Mouse (Mus musculus) lung, postnatal 10 days (tissue): Measurements from ENCODE around the gene Cdc42ep1.

Source experiments
- DNase-seq: peaks from one replicate; pipeline ENCODE4 v3.0.0; 2021

Gene Cdc42ep1

GRCm38 (mm10) chr15:78830742-78831719 is 11.4 kb upstream of the Cdc42ep1 start:
- no peak for DNase-seq

- DNase-seq = peak; percentile 87
These were observed 10.4 kb upstream of the Cdc42ep1 start for GRCm38 (mm10) chr15:78831720-78832657.

- DNase-seq = peak; percentile 95
These were observed 9.7 kb upstream of the Cdc42ep1 start for GRCm38 (mm10) chr15:78832701-78833123.

GRCm38 (mm10) chr15:78833582-78833981 is 8.8 kb upstream of the Cdc42ep1 start:
- DNase-seq = peak; percentile 62

- peak; percentile 86 for DNase-seq
These were observed 8.0 kb upstream of the Cdc42ep1 start for GRCm38 (mm10) chr15:78834233-78835005.

DNA sequence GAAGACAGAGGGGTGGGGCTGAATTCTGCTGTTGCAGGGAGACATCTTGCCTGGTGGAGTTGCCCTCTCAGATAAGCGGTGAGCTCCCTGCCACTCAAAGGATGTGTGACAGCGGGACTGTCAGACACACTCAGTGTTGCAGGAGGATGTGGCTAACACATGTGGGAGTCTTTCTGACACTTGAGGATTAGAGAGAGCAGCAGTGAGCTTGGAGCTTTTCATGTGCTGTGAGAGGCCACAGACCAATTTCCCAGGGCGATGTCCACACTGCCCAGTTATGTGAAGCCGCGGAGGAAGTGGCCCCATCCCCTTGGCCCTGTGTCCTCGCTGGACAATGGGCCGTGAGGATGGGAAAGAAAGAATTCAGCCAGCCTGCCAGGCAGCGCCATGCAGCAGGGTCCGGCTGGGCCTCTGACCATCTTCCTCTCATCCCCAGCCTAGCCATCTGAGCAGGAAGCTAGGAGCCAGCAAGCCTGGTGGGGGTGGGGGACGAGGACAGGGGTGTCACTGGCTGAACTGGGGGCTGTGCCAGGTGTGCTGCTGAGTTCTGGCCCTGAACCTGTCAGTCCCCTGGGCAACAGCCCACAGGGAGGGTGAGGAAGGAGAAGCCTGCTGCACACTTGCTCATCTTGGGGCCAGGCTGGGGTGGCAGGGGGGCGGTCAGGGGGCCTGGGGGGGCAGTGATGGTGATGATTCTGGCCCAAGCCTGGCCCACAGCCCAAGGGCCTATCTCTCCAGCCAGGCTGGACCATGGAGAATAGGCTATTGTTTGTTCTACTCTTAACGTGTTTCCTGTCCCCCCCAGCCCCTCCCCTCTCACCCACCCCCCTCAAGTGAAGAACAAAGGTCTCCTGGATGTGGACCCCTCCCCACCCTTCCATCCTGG is 7.0 kb upstream of the Cdc42ep1 start:
- peak; percentile 84 for DNase-seq

DNA sequence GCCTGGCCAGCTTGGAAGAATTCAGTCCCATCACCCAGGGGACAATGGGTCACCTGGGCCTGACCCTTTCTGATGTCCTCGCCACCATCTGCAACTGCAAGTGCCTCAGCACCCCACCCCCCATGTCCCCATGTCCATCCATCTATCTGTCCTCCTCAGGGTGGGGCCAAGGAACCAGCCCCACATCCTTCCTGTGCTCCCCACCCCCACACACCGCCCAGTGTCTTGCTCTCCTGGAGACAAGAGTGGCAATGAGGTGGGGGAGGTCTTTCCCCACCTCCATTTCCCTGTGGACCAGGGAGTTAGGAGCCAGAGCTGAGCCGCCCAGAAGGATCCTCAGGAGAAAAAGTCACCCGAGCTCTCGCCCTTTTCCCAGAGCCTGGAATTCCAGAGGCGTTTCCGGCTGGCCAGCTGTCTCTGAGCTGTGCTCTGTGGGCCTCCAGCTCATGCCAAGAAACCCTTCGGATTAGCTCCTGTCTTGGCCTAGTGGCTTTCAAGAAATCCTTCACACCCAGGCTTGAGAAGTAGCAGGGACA is 6.3 kb upstream of the Cdc42ep1 start:
- DNase-seq = peak; percentile 91

GRCm38 (mm10) chr15:78839744-78840143 is 2.7 kb upstream of the Cdc42ep1 start:
- peak; percentile 59 for DNase-seq

- DNase-seq = peak; percentile 79
These were observed 2.2 kb upstream of the Cdc42ep1 start for GRCm38 (mm10) chr15:78840241-78840640.

DNA sequence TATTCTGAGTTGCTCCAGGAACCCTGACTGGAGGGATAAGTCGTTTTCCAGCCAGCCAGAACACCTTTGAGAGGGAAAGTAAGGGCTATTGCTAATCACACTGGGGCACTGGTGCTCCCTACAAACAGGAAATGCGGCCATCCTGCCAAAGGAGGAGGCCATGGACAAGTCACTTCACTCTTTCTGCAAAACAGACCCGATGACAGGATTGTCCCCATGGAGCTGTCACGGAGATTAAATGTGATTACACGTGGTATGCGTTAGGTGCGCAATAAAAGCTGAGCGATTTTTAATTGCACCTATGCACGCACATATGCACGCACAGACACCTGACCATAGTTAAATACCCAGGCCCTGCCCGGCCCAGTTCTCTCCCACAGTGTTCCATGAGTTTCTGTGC is 1.7 kb upstream of the Cdc42ep1 start:
- DNase-seq = no peak

DNA sequence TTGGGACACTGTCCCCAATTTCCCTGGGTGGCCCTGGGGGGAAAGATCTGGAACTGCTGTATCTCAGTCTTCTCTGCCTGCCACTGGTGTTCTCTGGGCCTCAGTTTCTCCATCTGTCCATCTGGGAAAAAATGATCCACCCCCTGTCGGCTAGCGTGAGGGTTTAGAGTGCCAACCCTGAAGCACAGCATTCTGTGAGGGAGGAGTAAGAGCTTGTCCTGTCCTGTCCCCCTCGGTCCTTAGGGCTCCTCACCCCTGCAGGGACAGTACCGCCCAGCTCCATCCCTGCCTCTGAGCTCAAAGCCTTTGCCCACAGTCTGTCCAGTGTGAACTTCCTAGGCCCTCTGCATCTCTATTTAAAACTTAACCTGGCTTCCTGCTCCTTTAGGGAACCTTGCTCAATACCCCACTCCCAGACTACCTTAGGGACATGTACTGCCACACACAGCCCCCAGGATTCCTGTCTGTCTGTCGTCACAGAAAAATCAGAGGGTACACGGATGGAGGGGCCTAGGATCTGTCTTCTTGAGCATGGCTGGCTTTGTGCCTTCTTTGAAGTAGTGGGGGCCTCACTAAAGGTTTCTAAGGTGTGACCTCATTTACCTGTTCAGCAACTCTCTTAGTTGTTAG is 1.1 kb upstream of the Cdc42ep1 start:
- no peak for DNase-seq

DNA sequence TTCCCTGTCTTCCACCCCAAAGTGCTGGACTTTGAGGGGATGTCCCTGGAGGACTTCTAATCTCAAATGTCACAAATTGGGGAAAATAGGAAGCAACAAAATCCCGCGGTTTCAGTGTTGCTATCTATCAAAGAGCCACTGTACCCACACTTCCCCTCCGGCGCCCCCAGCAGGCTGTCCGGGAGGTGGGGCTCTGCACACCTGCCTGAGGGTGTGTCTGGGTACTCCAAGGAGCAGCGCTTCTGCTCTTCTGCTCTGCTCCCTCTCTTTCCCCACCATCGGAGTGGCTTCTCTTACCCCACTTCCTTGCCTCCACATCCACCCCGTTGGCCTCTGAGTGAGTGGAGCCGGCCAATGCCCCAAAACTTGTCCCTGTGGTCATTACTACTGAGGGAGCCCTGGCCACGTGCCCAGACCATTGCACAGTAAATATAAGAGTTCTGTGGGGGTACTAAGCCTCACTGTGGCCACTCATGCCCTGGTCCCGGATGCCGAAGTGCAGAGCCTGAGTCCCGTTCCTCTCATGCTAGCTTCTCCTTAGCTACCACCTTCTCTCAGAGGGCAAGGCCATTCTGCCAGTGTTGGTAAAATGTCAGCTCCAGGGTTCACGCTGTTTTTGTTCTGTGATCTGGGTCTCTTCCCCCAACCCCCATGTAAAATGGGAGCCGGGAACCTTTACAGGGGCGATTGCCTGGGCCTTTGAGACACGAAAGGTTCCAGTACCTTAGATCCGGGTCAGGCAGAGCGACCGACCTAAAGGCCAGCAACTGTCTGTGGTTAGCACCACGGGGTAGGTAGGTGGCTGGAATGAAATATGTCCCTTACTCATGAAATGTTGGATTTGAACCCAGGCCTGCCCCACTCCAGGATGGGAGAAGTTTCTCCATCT is 1.4 kb downstream of the Cdc42ep1 start:
- DNase-seq = peak; percentile 63

- peak; percentile 94 for DNase-seq
These were observed 2.4 kb downstream of the Cdc42ep1 start for GRCm38 (mm10) chr15:78844791-78845190.

DNA sequence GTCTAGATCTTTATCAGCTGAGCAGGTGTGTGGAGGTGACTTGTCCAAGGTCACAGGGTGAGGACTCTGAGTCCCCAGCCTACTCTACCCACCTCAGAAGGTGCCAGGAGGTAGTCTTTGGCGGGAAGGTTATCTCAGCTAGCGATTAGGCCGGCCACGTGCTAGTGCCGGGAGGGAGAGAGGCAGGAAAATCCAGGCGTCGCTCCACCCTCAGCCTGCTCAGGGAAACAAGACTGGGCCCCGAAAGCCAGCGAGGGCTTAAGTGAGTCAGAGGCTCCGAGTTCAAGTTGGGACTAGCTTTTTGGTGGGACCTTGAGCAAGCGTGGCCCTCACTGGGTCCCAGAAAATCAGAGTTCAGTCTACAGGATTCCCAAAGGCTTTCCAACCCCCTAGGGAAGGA is 2.9 kb downstream of the Cdc42ep1 start:
- DNase-seq = peak; percentile 44

GRCm38 (mm10) chr15:78845867-78846266 is 3.4 kb downstream of the Cdc42ep1 start:
- peak; percentile 53 for DNase-seq

DNA sequence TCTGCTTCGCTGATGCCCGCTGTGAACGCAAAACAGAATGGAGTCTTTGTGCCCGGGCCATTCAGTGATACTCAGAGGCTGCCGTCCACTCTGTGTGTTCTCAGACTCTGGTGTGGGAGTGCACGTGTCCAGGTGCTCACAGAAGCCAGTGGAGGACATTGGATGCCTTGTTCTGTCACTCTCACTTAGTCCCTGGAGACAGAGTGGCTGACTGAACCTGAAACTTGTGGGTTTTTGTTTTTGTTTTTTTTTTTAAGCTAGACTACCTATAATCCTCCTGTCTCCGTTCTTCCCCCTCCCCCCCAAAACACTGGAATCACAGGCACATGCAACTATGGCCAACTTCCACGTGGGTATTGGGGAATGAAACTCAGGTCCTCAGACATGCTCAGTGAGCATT is 3.9 kb downstream of the Cdc42ep1 start:
- no peak for DNase-seq

GRCm38 (mm10) chr15:78846805-78847204 is 4.4 kb downstream of the Cdc42ep1 start:
- peak; percentile 32 for DNase-seq

GRCm38 (mm10) chr15:78848467-78848866 is 6.0 kb downstream of the Cdc42ep1 start:
- DNase-seq = peak; percentile 90

DNA sequence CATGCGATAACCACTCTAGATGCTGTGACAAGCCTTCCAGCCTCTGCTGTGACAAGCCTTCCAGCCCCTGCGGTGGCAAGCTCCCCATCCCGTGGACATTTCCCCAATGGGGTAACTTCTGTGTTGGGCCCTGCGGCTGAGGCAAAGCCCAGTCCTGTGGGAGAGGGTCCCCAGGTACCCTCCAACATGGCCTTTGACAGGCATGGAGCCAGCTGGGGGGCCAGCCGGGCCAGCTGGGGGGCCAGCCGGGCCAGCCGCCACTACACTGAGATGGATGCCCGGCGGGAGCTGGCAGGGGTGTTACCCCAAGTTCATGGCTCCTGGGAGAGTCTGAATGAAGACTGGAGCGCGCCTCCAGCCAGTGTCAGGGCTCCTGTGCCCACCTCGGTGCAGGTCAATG is 7.1 kb downstream of the Cdc42ep1 start:
- no peak for DNase-seq
